Comparison of ENCODE assay signal across 30 mouse cellular contexts in genomic region chr4:141658846-141659484, GRCm38 (mm10). TPM values are rescaled to one million over a fixed set of nuclear protein-coding genes. Genes with fewer than 3 reads are reported as not detected.
DNase-seq lines count a peak whose midpoint lies in the region; TF ChIP-seq lines count a peak whose summit lies in the region.
"Had no signal": no experiment of that assay in that cellular context is flagged by ENCODE, and none has a peak within 500 bp of the region (broad histone marks: within the 10 kb centered on the region; RNA-seq: fewer than 3 reads in every experiment).

No protein-coding gene starts in this region.

- H3K27me3 ChIP-seq in heart, adult 2 months (ENCODE audit: control insufficient read depth, insufficient read depth, low read length): no peaks in the 10 kb centered on the region
- H3K27me3 ChIP-seq in heart, embryonic 10.5 days (ENCODE audit: insufficient read depth, poor library complexity, severe bottlenecking): no peaks in the 10 kb centered on the region
- H3K27me3 ChIP-seq in limb, embryonic 10.5 days (ENCODE audit: low read depth, poor library complexity, severe bottlenecking): no peaks in the 10 kb centered on the region
- H3K27me3 ChIP-seq in thymus, adult 2 months (ENCODE audit: control insufficient read depth, insufficient read depth, low read length): no peaks in the 10 kb centered on the region
- no peaks in the 10 kb centered on the region for H3K27me3 ChIP-seq in kidney, adult 2 months (replicated peaks; ENCODE audit: control insufficient read depth, insufficient read depth, low read length)
- H3K27me3 ChIP-seq: embryonic facial prominence, embryonic 12.5 days; heart, embryonic 12.5 days; midbrain, embryonic 13.5 days had no signal

- peak overlapping the region; percentile 41 for H3K27ac ChIP-seq in heart, adult 2 months
- H3K27ac ChIP-seq in heart, embryonic 10.5 days: no peak overlapping the region
- 0 out of 2 replicates have a peak overlapping the region, but pooled peaks have one; percentile 14 for H3K27ac ChIP-seq in limb, embryonic 10.5 days
- H3K27ac ChIP-seq in thymus, adult 2 months (ENCODE audit: control insufficient read depth, insufficient read depth, low read length): no peak overlapping the region
- H3K27ac ChIP-seq in kidney, adult 2 months (ENCODE audit: insufficient read depth, low read depth, low read length): no peak overlapping the region
- H3K27ac ChIP-seq: embryonic facial prominence, embryonic 12.5 days; hindbrain, embryonic 10.5 days; left cerebral cortex, adult 2 months; midbrain, embryonic 13.5 days had no signal

- H3K9me3 ChIP-seq in heart, embryonic 10.5 days: no peaks in the 10 kb centered on the region
- H3K9me3 ChIP-seq in limb, embryonic 10.5 days (replicated peaks): no peaks in the 10 kb centered on the region
- H3K9me3 ChIP-seq: embryonic facial prominence, embryonic 12.5 days; heart, embryonic 12.5 days; hindbrain, embryonic 10.5 days; midbrain, embryonic 13.5 days had no signal

- H3K4me1 ChIP-seq in heart, adult 2 months (ENCODE audit: control insufficient read depth, insufficient read depth, low read length): peaks cover 16% of the 10 kb centered on the region
- H3K4me1 ChIP-seq in heart, embryonic 10.5 days: peaks cover 44% of the 10 kb centered on the region
- peaks cover 24% of the 10 kb centered on the region for H3K4me1 ChIP-seq in limb, embryonic 10.5 days
- H3K4me1 ChIP-seq in thymus, adult 2 months (replicated peaks; ENCODE audit: control insufficient read depth, insufficient read depth, low read length): peaks cover 6% of the 10 kb centered on the region
- H3K4me1 ChIP-seq in kidney, adult 2 months (ENCODE audit: control insufficient read depth, insufficient read depth, low read length): peaks cover 10% of the 10 kb centered on the region; the same call in 1 of the 2 replicates

- no peak overlapping the region for H3K4me3 ChIP-seq in heart, adult 2 months
- H3K4me3 ChIP-seq in heart, embryonic 10.5 days: no peak overlapping the region
- H3K4me3 ChIP-seq in limb, embryonic 10.5 days: no peak overlapping the region
- no peak overlapping the region for H3K4me3 ChIP-seq in thymus, adult 2 months (ENCODE audit: control insufficient read depth, insufficient read depth, low read length)
- no peak overlapping the region for H3K4me3 ChIP-seq in kidney, adult 2 months (ENCODE audit: insufficient read depth, low read depth, low read length)
- H3K4me3 ChIP-seq: embryonic facial prominence, embryonic 12.5 days; heart, embryonic 12.5 days; hindbrain, embryonic 10.5 days; left cerebral cortex, adult 2 months; midbrain, embryonic 13.5 days had no signal

- no peak for TF ChIP-seq POLR2A in heart, adult 2 months (IDR thresholded peaks at IDR 0.05; ENCODE audit: insufficient read depth, low read depth, low read length)
- no peak for TF ChIP-seq POLR2A in thymus, adult 2 months (IDR thresholded peaks at IDR 0.05; ENCODE audit: control insufficient read depth, extremely low read depth, insufficient read depth, low read length, poor library complexity)
- no peak for TF ChIP-seq POLR2A in kidney, adult 2 months (IDR thresholded peaks at IDR 0.05; ENCODE audit: low read depth, low read length)

- H3K79me2 ChIP-seq in heart, adult 2 months (replicated peaks; ENCODE audit: control insufficient read depth, insufficient read depth, low read length): peaks cover 6% of the 10 kb centered on the region

- WGBS in heart, adult 2 months: 63% methylated on average over 6 of the region's 6 CpGs
- WGBS in heart, embryonic 10.5 days: 87% methylated on average over 6 of the region's 6 CpGs
- 89% methylated on average over 6 of the region's 6 CpGs for WGBS in limb, embryonic 10.5 days
- WGBS in thymus, adult 2 months: 83% methylated on average over 6 of the region's 6 CpGs
- 80% methylated on average over 6 of the region's 6 CpGs for WGBS in kidney, adult 2 months

- H3K36me3 ChIP-seq in heart, adult 2 months (ENCODE audit: control insufficient read depth, insufficient read depth, low read length): peaks cover 5% of the 10 kb centered on the region
- H3K36me3 ChIP-seq in heart, embryonic 10.5 days: peaks cover 48% of the 10 kb centered on the region
- peaks cover 63% of the 10 kb centered on the region for H3K36me3 ChIP-seq in limb, embryonic 10.5 days
- no peaks in the 10 kb centered on the region for H3K36me3 ChIP-seq in thymus, adult 2 months (ENCODE audit: control insufficient read depth, insufficient read depth, low read length)
- no peaks in the 10 kb centered on the region for H3K36me3 ChIP-seq in kidney, adult 2 months (ENCODE audit: control insufficient read depth, insufficient read depth, low read length)

- no peak for TF ChIP-seq CTCF in heart, adult 2 months (IDR thresholded peaks at IDR 0.05)
- no peak for TF ChIP-seq CTCF in thymus, adult 2 months (IDR thresholded peaks at IDR 0.05; ENCODE audit: borderline replicate concordance, control insufficient read depth, extremely low read depth, insufficient read depth, low read length, poor library complexity)
- no peak for TF ChIP-seq CTCF in kidney, adult 2 months (conservative IDR thresholded peaks at IDR 0.05; ENCODE audit: insufficient read depth, insufficient read length, low read depth, low read length)

- intact Hi-C loops in heart, adult 2 months (cut with DNase I): no loop called here
- intact Hi-C loops in left cerebral cortex, postnatal 10 days (cut with DNase I): no loop called here

- H3K9ac ChIP-seq in heart, adult 2 months (ENCODE audit: low read depth, low read length): no peak overlapping the region
- H3K9ac ChIP-seq: embryonic facial prominence, embryonic 12.5 days; midbrain, embryonic 13.5 days had no signal

- no peak for DNase-seq in heart, adult 2 months
- DNase-seq in heart, embryonic 10.5 days (ENCODE audit: low spot score): no peak
- DNase-seq in 416B (ENCODE audit: low read depth): peak; percentile 51
- DNase-seq in adrenal gland, postnatal 10 days: peak; percentile 73
- DNase-seq in limb, embryonic 10.5 days (ENCODE audit: low spot score): no peak
- DNase-seq in left cerebral cortex, postnatal 10 days (ENCODE audit: extremely low spot score in 1 of 2, low spot score in 2 of 2): no peak
- no peak for DNase-seq in thymus, adult 2 months
- no peak for DNase-seq in kidney, adult 2 months
- DNase-seq: cerebellum, adult 18-20 months; layer of hippocampus, adult 9-11 months; lung, adult 18-20 months; retina, postnatal 1 day; right cerebral cortex, postnatal 25 days; spleen, adult 18-20 months; thymus, postnatal 36 days had no signal

- no peak for TF ChIP-seq EP300 in heart, adult 2 months (IDR thresholded peaks at IDR 0.05; ENCODE audit: insufficient read depth, low read depth, low read length)

RNA-seq across cellular contexts. Expression of gene Plekhm2, which starts 5.7 kb away (rescaled TPM):
- 100 to 1,000 TPM in 1 of 2 experiments, 10 to 100 TPM in 1; 95.2 to 126 TPM for total RNA-seq in heart, adult 2 months (2021)
- polyA plus RNA-seq in heart, adult 2 months (2012; rRNA removed): 111 and 144 TPM in 2 replicates
- polyA plus RNA-seq in heart, embryonic 10.5 days (2016; fragmentation: Nextera tagmentation; extraction: Ambion mirVana): 4.1 and 5.4 TPM in 2 replicates
- 10 to 100 TPM; 37.6 to 42.2 TPM for total RNA-seq in adrenal gland, postnatal 10 days (2021)
- 5.0 and 5.6 TPM in 2 replicates for polyA plus RNA-seq in limb, embryonic 10.5 days (2016; fragmentation: Nextera tagmentation; extraction: Ambion mirVana)
- 10 to 100 TPM; 49.0 to 55.0 TPM for total RNA-seq in left cerebral cortex, postnatal 10 days (2021)
- 58.5 and 71.4 TPM in 2 replicates for polyA plus RNA-seq in thymus, adult 2 months (2012; rRNA removed)
- 79.7 and 85.4 TPM in 2 replicates for polyA plus RNA-seq in kidney, adult 2 months (2012; rRNA removed)

RNA-seq across cellular contexts. Expression of gene Rsc1a1, which starts 26.4 kb away (rescaled TPM):
- total RNA-seq in heart, adult 2 months (2021): not detected
- 4.6 and 8.8 TPM in 2 replicates for polyA plus RNA-seq in heart, adult 2 months (2012; rRNA removed)
- 3.1 and 4.4 TPM in 2 replicates for polyA plus RNA-seq in heart, embryonic 10.5 days (2016; fragmentation: Nextera tagmentation; extraction: Ambion mirVana)
- 1 to 10 TPM; 2.8 to 3.5 TPM for total RNA-seq in adrenal gland, postnatal 10 days (2021)
- 1.3 and 3.0 TPM in 2 replicates for polyA plus RNA-seq in limb, embryonic 10.5 days (2016; fragmentation: Nextera tagmentation; extraction: Ambion mirVana)
- total RNA-seq in left cerebral cortex, postnatal 10 days (2021): 1 to 10 TPM in 1 of 2 experiments, under 1 TPM in 1; 0.41 to 3.0 TPM
- polyA plus RNA-seq in thymus, adult 2 months (2012; rRNA removed): 8.5 and 14.4 TPM in 2 replicates
- polyA plus RNA-seq in kidney, adult 2 months (2012; rRNA removed): 18.2 and 25.8 TPM in 2 replicates
- total RNA-seq: monocyte, adult 5-6 weeks had no signal
- polyA plus RNA-seq: embryonic facial prominence, embryonic 12.5 days; hindbrain, embryonic 16.5 days; intestine, embryonic 16.5 days; kidney, embryonic 14.5 days; midbrain, embryonic 13.5 days; neural tube, embryonic 11.5 days had no signal

RNA-seq across cellular contexts. Expression of gene Slc25a34, which starts 35.3 kb away (rescaled TPM):
- 100 to 1,000 TPM; 118 to 132 TPM for total RNA-seq in heart, adult 2 months (2021)
- polyA plus RNA-seq in heart, adult 2 months (2012; rRNA removed): 183 and 258 TPM in 2 replicates
- 0.20 and 0.34 TPM in 2 replicates for polyA plus RNA-seq in heart, embryonic 10.5 days (2016; fragmentation: Nextera tagmentation; extraction: Ambion mirVana)
- 10 to 100 TPM; 36.1 to 39.2 TPM for total RNA-seq in adrenal gland, postnatal 10 days (2021)
- 0.05 TPM in 1 of 2 replicates, not detected in the other for polyA plus RNA-seq in limb, embryonic 10.5 days (2016; fragmentation: Nextera tagmentation; extraction: Ambion mirVana)
- total RNA-seq in left cerebral cortex, postnatal 10 days (2021): 1 to 10 TPM; 2.3 to 4.1 TPM
- polyA plus RNA-seq in thymus, adult 2 months (2012; rRNA removed): 2.6 and 12.3 TPM in 2 replicates
- 30.1 and 33.8 TPM in 2 replicates for polyA plus RNA-seq in kidney, adult 2 months (2012; rRNA removed)
- total RNA-seq: granulocyte monocyte progenitor cell, adult 5-6 weeks; megakaryocyte progenitor cell, adult 5-6 weeks; monocyte, adult 5-6 weeks had no signal
- polyA plus RNA-seq: embryonic facial prominence, embryonic 12.5 days; forebrain, embryonic 11.5 days; kidney, embryonic 14.5 days; limb, embryonic 11.5 days; neural tube, embryonic 11.5 days had no signal

RNA-seq across cellular contexts. Expression of gene Tmem82, which starts 40.5 kb away (rescaled TPM):
- 10 to 100 TPM; 16.5 to 20.2 TPM for total RNA-seq in heart, adult 2 months (2021)
- polyA plus RNA-seq in heart, adult 2 months (2012; rRNA removed): 35.5 and 36.6 TPM in 2 replicates
- polyA plus RNA-seq in heart, embryonic 10.5 days (2016; fragmentation: Nextera tagmentation; extraction: Ambion mirVana): 0.96 and 2.4 TPM in 2 replicates
- total RNA-seq in adrenal gland, postnatal 10 days (2021): 1 to 10 TPM; 7.9 to 9.5 TPM
- polyA plus RNA-seq in limb, embryonic 10.5 days (2016; fragmentation: Nextera tagmentation; extraction: Ambion mirVana): 1.1 and 1.6 TPM in 2 replicates
- total RNA-seq in left cerebral cortex, postnatal 10 days (2021): under 1 TPM; 0.28 to 0.79 TPM
- 1.2 and 2.8 TPM in 2 replicates for polyA plus RNA-seq in thymus, adult 2 months (2012; rRNA removed)
- 29.0 and 32.3 TPM in 2 replicates for polyA plus RNA-seq in kidney, adult 2 months (2012; rRNA removed)
- total RNA-seq: monocyte, adult 5-6 weeks had no signal
- polyA plus RNA-seq: C2C12 had no signal

RNA-seq across cellular contexts. Expression of gene Fblim1, which starts 53.1 kb away (rescaled TPM):
- total RNA-seq in heart, adult 2 months (2021): 100 to 1,000 TPM; 236 to 263 TPM
- polyA plus RNA-seq in heart, adult 2 months (2012; rRNA removed): 297 and 303 TPM in 2 replicates
- 61.9 and 62.7 TPM in 2 replicates for polyA plus RNA-seq in heart, embryonic 10.5 days (2016; fragmentation: Nextera tagmentation; extraction: Ambion mirVana)
- 10 to 100 TPM; 14.8 to 21.6 TPM for total RNA-seq in adrenal gland, postnatal 10 days (2021)
- 58.6 and 77.7 TPM in 2 replicates for polyA plus RNA-seq in limb, embryonic 10.5 days (2016; fragmentation: Nextera tagmentation; extraction: Ambion mirVana)
- 1 to 10 TPM; 4.4 to 6.0 TPM for total RNA-seq in left cerebral cortex, postnatal 10 days (2021)
- 9.5 and 16.2 TPM in 2 replicates for polyA plus RNA-seq in thymus, adult 2 months (2012; rRNA removed)
- polyA plus RNA-seq in kidney, adult 2 months (2012; rRNA removed): 10.2 and 10.5 TPM in 2 replicates
- total RNA-seq: megakaryocyte progenitor cell, adult 5-6 weeks; monocyte, adult 5-6 weeks had no signal

Comparison
In these comparisons a context has a peak if more than half of its experiments do, and no peak if none do; other contexts are left out.
1. H3K27ac ChIP-seq: peak in heart, adult 2 months (single experiment) and limb, embryonic 10.5 days (single experiment); none in heart, embryonic 10.5 days (single experiment), thymus, adult 2 months (single experiment) and kidney, adult 2 months (single experiment).
2. DNase-seq: peak in 416B (single experiment) and adrenal gland, postnatal 10 days (single experiment); none in heart, adult 2 months (0 of 2), heart, embryonic 10.5 days (single experiment), limb, embryonic 10.5 days (single experiment), left cerebral cortex, postnatal 10 days (0 of 2), thymus, adult 2 months (single experiment) and kidney, adult 2 months (single experiment).